Mouse (Mus musculus) intestine, postnatal 0 days (tissue): ENCODE results near the gene Slc35e2. TPM values are rescaled to one million over a fixed set of nuclear protein-coding genes. Genes with fewer than 3 reads are reported as not detected.

ENCODE experiments used
- ATAC-seq: fragments of 200-750 bp; cut with Nextera tagmentation; 2 replicates; pipeline ENCODE4 v1.8.0; 2017; ENCODE audit warnings: mild to moderate bottlenecking, moderate TSS enrichment, moderate library complexity
- H3K27ac ChIP-seq: fragments of 300-500 bp; sonication (generic); 2 replicates; pipeline ENCODE4 v1.5.1; 2014; ENCODE audit warnings: mild to moderate bottlenecking, low read depth, low read length, moderate library complexity
- H3K27me3 ChIP-seq: fragments of 300-500 bp; sonication (generic); replicated peaks from 2 replicates; pipeline ENCODE4 v1.6.1; 2014; ENCODE audit warnings: low read length, mixed read lengths; ENCODE audit not compliant: control insufficient read depth, insufficient read depth
- H3K36me3 ChIP-seq: fragments of 300-500 bp; sonication (generic); 2 replicates; pipeline ENCODE4 v1.6.1; 2014; ENCODE audit warnings: mild to moderate bottlenecking, moderate library complexity; ENCODE audit not compliant: control insufficient read depth, insufficient read depth
- H3K4me1 ChIP-seq: fragments of 300-500 bp; sonication (generic); replicated peaks from 2 replicates; pipeline ENCODE4 v1.6.1; 2014; ENCODE audit warnings: antibody characterized with exemption, low read length, mixed read lengths; ENCODE audit not compliant: control insufficient read depth, insufficient read depth
- H3K4me2 ChIP-seq: fragments of 300-500 bp; sonication (generic); replicated peaks from 2 replicates; pipeline ENCODE4 v1.6.1; 2014; ENCODE audit warnings: low read depth, mild to moderate bottlenecking, moderate library complexity
- H3K4me3 ChIP-seq: fragments of 300-500 bp; sonication (generic); 2 replicates; pipeline ENCODE4 v1.5.1; 2014; ENCODE audit warnings: low read depth, low read length
- H3K9ac ChIP-seq: fragments of 300-500 bp; sonication (generic); 2 replicates; pipeline ENCODE4 v1.6.1; 2014; ENCODE audit warnings: mild to moderate bottlenecking, low read depth, low read length
- H3K9me3 ChIP-seq: fragments of 300-500 bp; sonication (generic); 2 replicates; pipeline ENCODE4 v1.6.1; 2016; ENCODE audit warnings: mixed run types; ENCODE audit not compliant: control insufficient read depth
- CTCF ChIP-seq: sonication (generic); IDR thresholded peaks from 2 replicates; pipeline ENCODE4 v1.5.1; 2016; ENCODE audit warnings: low read depth, mild to moderate bottlenecking, control low read depth, antibody characterized with exemption, moderate library complexity
- WGBS: fragments of 180-500 bp; shearing (Covaris S2); extraction: QIAGEN DNeasy Blood & Tissue Kit; methylation state at CpG from one replicate; pipeline ENCODE4 v1.1.7; 2014; 5-methylcytosine and 5-hydroxymethylcytosine counted together
- polyA plus RNA-seq: library from polyadenylated mRNA; unstranded; fragments of >200 nt; fragmentation: Nextera tagmentation; extraction: Ambion mirVana; gene quantifications from 2 replicates; pipeline ENCODE4 v1.2.1, GENCODE M21; 2015

Slc35e2 gene
- polyA plus RNA-seq, 1 experiment from 2014 or later = 5.1 TPM

DNA sequence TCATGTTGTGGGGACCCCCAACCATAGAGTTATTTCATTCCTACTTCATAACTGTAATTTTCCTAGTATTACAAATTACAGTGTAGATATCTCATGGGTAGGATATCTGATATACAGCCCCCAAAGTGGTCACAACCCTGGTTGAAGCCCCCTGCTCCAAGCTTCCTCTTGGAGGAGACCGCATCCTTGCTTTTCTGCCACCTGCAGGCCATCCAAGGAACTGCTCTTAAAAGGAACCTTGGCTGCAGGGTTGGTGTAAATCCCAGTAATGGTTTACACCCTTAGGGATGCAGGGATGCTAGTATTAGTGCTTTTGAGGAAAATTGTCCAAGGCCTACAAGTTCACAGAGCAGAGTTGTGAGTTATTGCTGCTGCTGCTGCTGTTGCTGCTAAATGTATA is 20.8 kb upstream of the Slc35e2 start:
- peak; percentile 86 for TF ChIP-seq CTCF
- H3K9ac ChIP-seq = no peak overlapping the region
- H3K4me1 ChIP-seq = no peaks in the 10 kb centered on the region
- H3K9me3 ChIP-seq = no peaks in the 10 kb centered on the region
- 31% methylated on average over 1 of the region's 1 CpGs for WGBS
- H3K27ac ChIP-seq = no peak overlapping the region
- H3K27me3 ChIP-seq = no peaks in the 10 kb centered on the region
- H3K36me3 ChIP-seq = peaks cover 45% of the 10 kb centered on the region
- H3K4me2 ChIP-seq = no peak overlapping the region
- no peak overlapping the region for H3K4me3 ChIP-seq
- no peak for ATAC-seq

DNA sequence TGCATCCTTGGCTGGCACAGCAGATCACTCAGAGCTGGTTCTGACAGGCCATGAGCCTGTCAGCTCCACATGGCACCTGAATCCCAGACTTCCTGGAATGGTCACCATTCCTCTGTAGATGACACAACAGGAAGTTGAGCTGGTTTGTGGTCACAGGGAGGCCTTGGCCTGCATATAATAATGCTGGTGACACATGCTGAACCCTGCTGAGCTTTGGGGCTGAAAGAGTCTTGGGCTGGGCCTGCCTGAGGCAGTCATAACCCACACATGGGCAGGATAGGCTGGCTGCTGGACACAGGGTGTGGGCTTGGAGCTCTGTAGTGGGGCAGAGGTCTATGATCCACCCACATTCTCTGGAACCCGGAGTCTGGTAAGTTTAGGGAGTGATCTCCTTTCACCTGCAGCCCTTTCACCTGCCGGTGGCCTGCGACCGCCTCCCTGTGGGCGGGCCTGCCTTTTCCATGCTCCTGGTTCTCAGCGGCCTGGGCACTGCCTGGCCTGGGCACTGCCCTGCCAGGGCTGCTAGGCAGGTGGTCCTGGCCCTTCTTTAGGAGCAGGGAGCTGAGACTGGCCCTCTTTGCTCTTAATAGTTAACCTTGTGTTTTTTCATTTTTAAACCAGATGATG is 18.8 kb upstream of the Slc35e2 start:
- H3K9me3 ChIP-seq = no peaks in the 10 kb centered on the region
- H3K27me3 ChIP-seq = no peaks in the 10 kb centered on the region
- H3K4me1 ChIP-seq = no peaks in the 10 kb centered on the region
- H3K27ac ChIP-seq = no peak overlapping the region
- TF ChIP-seq CTCF = no peak
- no peak overlapping the region for H3K9ac ChIP-seq
- 75% methylated on average over 6 of the region's 6 CpGs for WGBS
- H3K4me3 ChIP-seq = no peak overlapping the region
- peaks cover 56% of the 10 kb centered on the region for H3K36me3 ChIP-seq
- H3K4me2 ChIP-seq = no peak overlapping the region
- ATAC-seq = peak; percentile 71

DNA sequence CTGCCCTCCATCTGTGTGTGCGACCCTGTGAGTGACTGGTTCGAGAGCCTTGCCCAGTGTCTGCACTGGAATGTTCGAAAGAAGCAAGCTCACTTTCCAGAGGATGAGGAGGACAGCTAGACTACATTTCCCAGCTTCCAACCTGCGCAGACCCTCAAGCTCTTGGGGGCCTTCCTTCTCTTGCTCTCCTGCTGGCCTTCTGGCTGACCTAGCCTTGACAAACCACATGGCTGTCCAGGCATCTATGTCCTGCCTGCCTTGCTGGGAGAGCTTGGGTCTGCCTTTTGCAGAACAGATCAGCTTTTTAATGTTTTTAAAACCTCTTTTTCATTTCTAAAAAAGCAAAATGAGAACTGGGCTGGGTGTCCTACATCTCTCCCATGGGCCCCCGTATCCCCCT is 11.9 kb upstream of the Slc35e2 start:
- WGBS = 88% methylated on average over 5 of the region's 5 CpGs

DNA sequence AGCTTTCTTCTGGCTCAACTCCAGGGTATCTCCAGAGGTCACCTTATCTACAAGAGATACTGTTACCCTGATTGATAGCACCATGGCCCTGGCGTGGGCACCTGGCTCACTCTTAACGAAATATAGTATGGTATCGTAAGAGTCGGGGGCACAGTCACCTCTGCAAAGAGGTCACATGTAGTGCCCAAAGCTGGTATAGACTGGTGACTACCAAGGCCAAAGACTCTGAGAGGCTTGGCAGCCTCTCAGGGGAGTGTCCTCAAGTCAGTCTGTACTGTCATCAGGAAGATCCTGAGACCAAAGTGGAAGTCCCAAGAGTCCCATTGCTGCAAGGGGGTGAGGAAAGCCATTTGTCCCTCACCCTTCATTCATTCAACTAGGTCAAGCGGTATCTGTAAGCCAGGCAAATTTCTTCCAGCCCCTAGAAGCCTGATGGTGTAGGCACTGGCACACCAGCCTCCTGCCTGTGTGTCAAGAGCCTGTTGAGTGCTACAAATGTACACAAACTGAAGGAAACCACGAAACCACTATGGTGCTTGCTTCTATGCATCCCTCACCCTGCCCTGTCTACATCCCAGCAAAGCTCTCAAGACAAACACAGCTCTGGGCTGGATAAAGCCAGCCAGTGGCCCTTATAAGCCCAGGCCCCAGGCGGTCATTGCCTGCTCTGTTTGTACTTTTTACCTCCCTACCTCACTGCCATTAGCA is 10.1 kb upstream of the Slc35e2 start:
- 73% methylated on average over 7 of the region's 7 CpGs for WGBS
- H3K36me3 ChIP-seq = peaks cover 43% of the 10 kb centered on the region

More for the DNA sequence above, 11.9 kb upstream of the Slc35e2 start:
- Histone ChIP-seq H3K27ac (no peak overlapping the region), H3K4me2 (no peak overlapping the region), H3K27me3 (no peaks in the 10 kb centered on the region), H3K4me1 (no peaks in the 10 kb centered on the region), H3K9ac (no peak overlapping the region), H3K9me3 (no peaks in the 10 kb centered on the region), H3K36me3 (peaks cover 58% of the 10 kb centered on the region), H3K4me3 (no peak overlapping the region)
- no peak for ATAC-seq
- no peak for TF ChIP-seq CTCF

DNA sequence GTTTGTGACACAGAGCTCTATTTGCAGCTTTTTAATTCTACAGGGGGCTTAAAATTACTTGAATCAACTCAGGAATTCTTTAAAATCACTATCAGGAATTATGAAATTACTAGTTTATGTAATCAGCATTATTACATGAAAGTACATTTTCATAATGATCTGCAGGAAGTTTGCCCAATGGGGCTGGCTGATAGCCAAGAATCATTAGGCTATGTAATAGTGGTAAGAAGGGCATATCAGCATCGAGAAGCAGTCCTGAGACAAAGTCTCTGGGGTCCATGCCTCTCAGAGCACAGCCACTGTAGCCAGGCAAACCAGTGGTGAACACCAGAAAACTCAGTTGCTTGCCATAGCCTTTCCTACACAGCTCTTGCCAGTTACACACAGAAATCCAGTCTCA is 7.4 kb upstream of the Slc35e2 start:
- no peak overlapping the region for H3K4me3 ChIP-seq
- H3K27me3 ChIP-seq = no peaks in the 10 kb centered on the region
- no peak for TF ChIP-seq CTCF
- 36% methylated on average over 1 of the region's 1 CpGs for WGBS
- H3K9ac ChIP-seq = no peak overlapping the region
- no peak for ATAC-seq
- no peaks in the 10 kb centered on the region for H3K9me3 ChIP-seq
- H3K4me1 ChIP-seq = no peaks in the 10 kb centered on the region
- no peak overlapping the region for H3K27ac ChIP-seq
- H3K36me3 ChIP-seq = peaks cover 18% of the 10 kb centered on the region
- H3K4me2 ChIP-seq = no peak overlapping the region

More for the DNA sequence above, 10.1 kb upstream of the Slc35e2 start:
- H3K4me1 ChIP-seq = no peaks in the 10 kb centered on the region
- no peak overlapping the region for H3K9ac ChIP-seq
- H3K27ac ChIP-seq = no peak overlapping the region
- TF ChIP-seq CTCF = no peak
- no peak overlapping the region for H3K4me3 ChIP-seq
- ATAC-seq = no peak
- H3K27me3 ChIP-seq = no peaks in the 10 kb centered on the region
- H3K9me3 ChIP-seq = no peaks in the 10 kb centered on the region
- H3K4me2 ChIP-seq = no peak overlapping the region

DNA sequence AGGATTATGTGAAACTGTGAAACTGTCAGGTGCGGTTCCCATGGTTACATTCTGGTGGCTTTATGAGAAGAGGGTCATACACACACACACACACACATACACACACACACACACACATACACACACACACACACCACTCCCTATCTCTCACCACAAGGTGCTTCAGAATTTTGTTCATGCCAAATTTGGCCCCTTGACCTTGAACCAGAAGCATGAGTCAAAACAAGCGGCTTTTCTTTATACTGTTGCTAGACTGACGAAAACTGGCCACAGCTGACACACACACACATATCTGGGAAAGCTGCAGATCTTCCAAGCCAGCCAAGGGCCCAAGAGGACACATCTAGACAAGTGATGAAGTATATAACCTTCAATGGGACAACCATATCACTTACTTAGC is 5.4 kb upstream of the Slc35e2 start:
- Histone ChIP-seq H3K27ac (no peak overlapping the region), H3K27me3 (no peaks in the 10 kb centered on the region), H3K4me2 (no peak overlapping the region), H3K4me3 (no peak overlapping the region), H3K4me1 (no peaks in the 10 kb centered on the region), H3K36me3 (no peaks in the 10 kb centered on the region), H3K9me3 (no peaks in the 10 kb centered on the region), H3K9ac (no peak overlapping the region)
- WGBS = 78% methylated on average over 3 of the region's 3 CpGs
- ATAC-seq = no peak
- no peak for TF ChIP-seq CTCF
